Mouse (Mus musculus): ENCODE measurements at regions not wholly inside any gene's neighbourhood (a gene's known extent, or its start where the extent isn't known, plus 50 kb on each side); places are given as distances from the start of the nearest gene placed in this dataset.

GRCm38 (mm10) chr1:107993013-107993412, 403.2 kb downstream of the Serpinb8 start:
- Histone ChIP-seq H3K27me3 (replicated peaks; ENCODE audit: control insufficient read depth, insufficient read depth, low read length) (no peaks in the 10 kb centered on the region), H3K27ac (ENCODE audit: insufficient read depth, low read depth, low read length) (no peak overlapping the region), H3K4me3 (ENCODE audit: insufficient read depth, low read depth, low read length) (no peak overlapping the region), H3K4me1 (ENCODE audit: control insufficient read depth, insufficient read depth, low read length) (no peaks in the 10 kb centered on the region), H3K36me3 (ENCODE audit: control insufficient read depth, insufficient read depth, low read length) (no peaks in the 10 kb centered on the region)
- no peak for DNase-seq
- TF ChIP-seq CTCF (conservative IDR thresholded peaks at IDR 0.05; ENCODE audit: insufficient read depth, insufficient read length, low read depth, low read length) (no peak), POLR2A (IDR thresholded peaks at IDR 0.05; ENCODE audit: low read depth, low read length) (no peak)
- WGBS, result 86% methylated on average over 4 of the region's 4 CpGs

GRCm38 (mm10) chr1:108023721-108024353, 434.0 kb downstream of the Serpinb8 start:
- Histone ChIP-seq H3K36me3 (ENCODE audit: control insufficient read depth, insufficient read depth, low read length) (no peaks in the 10 kb centered on the region), H3K4me3 (ENCODE audit: insufficient read depth, low read depth, low read length) (no peak overlapping the region), H3K27ac (ENCODE audit: insufficient read depth, low read depth, low read length) (no peak overlapping the region), H3K4me1 (ENCODE audit: control insufficient read depth, insufficient read depth, low read length) (no peaks in the 10 kb centered on the region), H3K27me3 (replicated peaks; ENCODE audit: control insufficient read depth, insufficient read depth, low read length) (no peaks in the 10 kb centered on the region)
- DNase-seq, result no peak
- TF ChIP-seq CTCF (conservative IDR thresholded peaks at IDR 0.05; ENCODE audit: insufficient read depth, insufficient read length, low read depth, low read length), result no peak
- TF ChIP-seq POLR2A (IDR thresholded peaks at IDR 0.05; ENCODE audit: low read depth, low read length), result no peak
- 89% methylated on average over 5 of the region's 5 CpGs for WGBS

- DNase-seq, result no peak
- no peak overlapping the region for H3K4me3 ChIP-seq (ENCODE audit: insufficient read depth, low read depth, low read length)
- TF ChIP-seq CTCF (conservative IDR thresholded peaks at IDR 0.05; ENCODE audit: insufficient read depth, insufficient read length, low read depth, low read length) (no peak), POLR2A (IDR thresholded peaks at IDR 0.05; ENCODE audit: low read depth, low read length) (no peak)
- no peaks in the 10 kb centered on the region for H3K27me3 ChIP-seq (replicated peaks; ENCODE audit: control insufficient read depth, insufficient read depth, low read length)
- no peaks in the 10 kb centered on the region for H3K36me3 ChIP-seq (ENCODE audit: control insufficient read depth, insufficient read depth, low read length)
- no peak overlapping the region for H3K27ac ChIP-seq (ENCODE audit: insufficient read depth, low read depth, low read length)
- H3K4me1 ChIP-seq (ENCODE audit: control insufficient read depth, insufficient read depth, low read length), result no peaks in the 10 kb centered on the region
- 97% methylated on average over 1 of the region's 1 CpGs for WGBS
These were observed 434.9 kb downstream of the Serpinb8 start for GRCm38 (mm10) chr1:108024705-108025104.

- H3K4me1 ChIP-seq (ENCODE audit: control insufficient read depth, insufficient read depth, low read length), result no peaks in the 10 kb centered on the region
- no peaks in the 10 kb centered on the region for H3K27me3 ChIP-seq (replicated peaks; ENCODE audit: control insufficient read depth, insufficient read depth, low read length)
- DNase-seq, result no peak
- H3K27ac ChIP-seq (ENCODE audit: insufficient read depth, low read depth, low read length), result no peak overlapping the region
- no peak overlapping the region for H3K4me3 ChIP-seq (ENCODE audit: insufficient read depth, low read depth, low read length)
- no peak for TF ChIP-seq POLR2A (IDR thresholded peaks at IDR 0.05; ENCODE audit: low read depth, low read length)
- no peak for TF ChIP-seq CTCF (conservative IDR thresholded peaks at IDR 0.05; ENCODE audit: insufficient read depth, insufficient read length, low read depth, low read length)
- no peaks in the 10 kb centered on the region for H3K36me3 ChIP-seq (ENCODE audit: control insufficient read depth, insufficient read depth, low read length)
These were observed 436.7 kb downstream of the Serpinb8 start for GRCm38 (mm10) chr1:108026461-108026860.

GRCm38 (mm10) chr1:108046194-108046593, 456.4 kb downstream of the Serpinb8 start:
- Histone ChIP-seq H3K27ac (ENCODE audit: insufficient read depth, low read depth, low read length) (no peak overlapping the region), H3K36me3 (ENCODE audit: control insufficient read depth, insufficient read depth, low read length) (no peaks in the 10 kb centered on the region), H3K4me1 (ENCODE audit: control insufficient read depth, insufficient read depth, low read length) (no peaks in the 10 kb centered on the region), H3K27me3 (replicated peaks; ENCODE audit: control insufficient read depth, insufficient read depth, low read length) (no peaks in the 10 kb centered on the region), H3K4me3 (ENCODE audit: insufficient read depth, low read depth, low read length) (no peak overlapping the region)
- 69% methylated on average over 4 of the region's 4 CpGs for WGBS
- no peak for DNase-seq
- TF ChIP-seq POLR2A (IDR thresholded peaks at IDR 0.05; ENCODE audit: low read depth, low read length), result no peak
- no peak for TF ChIP-seq CTCF (conservative IDR thresholded peaks at IDR 0.05; ENCODE audit: insufficient read depth, insufficient read length, low read depth, low read length)

- TF ChIP-seq CTCF (conservative IDR thresholded peaks at IDR 0.05; ENCODE audit: insufficient read depth, insufficient read length, low read depth, low read length), result no peak
- DNase-seq, result no peak
These were observed 457.3 kb downstream of the Serpinb8 start for GRCm38 (mm10) chr1:108046857-108047714.

GRCm38 (mm10) chr1:108094622-108095021, 504.8 kb downstream of the Serpinb8 start:
- H3K27ac ChIP-seq (ENCODE audit: insufficient read depth, low read depth, low read length), result no peak overlapping the region
- TF ChIP-seq CTCF (conservative IDR thresholded peaks at IDR 0.05; ENCODE audit: insufficient read depth, insufficient read length, low read depth, low read length) (no peak), POLR2A (IDR thresholded peaks at IDR 0.05; ENCODE audit: low read depth, low read length) (no peak)
- 77% methylated on average over 3 of the region's 3 CpGs for WGBS
- DNase-seq, result no peak
- no peaks in the 10 kb centered on the region for H3K4me1 ChIP-seq (ENCODE audit: control insufficient read depth, insufficient read depth, low read length)
- H3K27me3 ChIP-seq (replicated peaks; ENCODE audit: control insufficient read depth, insufficient read depth, low read length), result no peaks in the 10 kb centered on the region
- H3K36me3 ChIP-seq (ENCODE audit: control insufficient read depth, insufficient read depth, low read length), result no peaks in the 10 kb centered on the region
- H3K4me3 ChIP-seq (ENCODE audit: insufficient read depth, low read depth, low read length), result no peak overlapping the region

More at GRCm38 (mm10) chr1:108046857-108047714, 457.3 kb downstream of the Serpinb8 start:
- H3K4me3 ChIP-seq (ENCODE audit: insufficient read depth, low read depth, low read length), result no peak overlapping the region
- 36% methylated on average over 5 of the region's 5 CpGs for WGBS
- no peaks in the 10 kb centered on the region for H3K27me3 ChIP-seq (replicated peaks; ENCODE audit: control insufficient read depth, insufficient read depth, low read length)
- H3K36me3 ChIP-seq (ENCODE audit: control insufficient read depth, insufficient read depth, low read length), result no peaks in the 10 kb centered on the region
- no peak overlapping the region for H3K27ac ChIP-seq (ENCODE audit: insufficient read depth, low read depth, low read length)
- H3K4me1 ChIP-seq (ENCODE audit: control insufficient read depth, insufficient read depth, low read length), result no peaks in the 10 kb centered on the region
